31 mouse cellular contexts compared by ENCODE assay signal in the genomic region with DNA sequence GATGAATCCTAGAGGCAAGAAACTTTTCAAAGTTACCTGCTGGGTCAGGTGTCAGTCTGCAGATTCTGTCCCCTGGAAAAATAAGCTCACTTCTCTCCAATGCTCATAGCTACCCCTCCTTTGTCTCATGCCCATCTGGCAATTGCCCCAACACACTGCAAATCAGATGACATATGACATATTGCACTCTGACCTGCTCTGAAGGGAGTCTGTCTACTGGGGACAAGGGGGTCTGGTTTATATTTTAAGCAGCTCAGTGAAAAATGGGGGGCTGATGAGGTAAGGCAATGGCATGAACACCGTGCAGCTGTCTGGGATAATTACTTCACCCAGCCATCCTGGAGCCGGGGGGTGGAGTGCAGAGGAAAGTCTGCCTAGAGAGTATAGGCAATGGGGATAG.
A peak's percentile ranks its signal among the peaks of the same experiment; 100 is the strongest.
DNase-seq lines count a peak whose midpoint lies in the region; ATAC-seq and TF ChIP-seq lines count a peak whose summit lies in the region.
"Had no signal": no experiment of that assay in that cellular context is flagged by ENCODE, and none has a peak within 500 bp of the region (broad histone marks: within the 10 kb centered on the region; RNA-seq: fewer than 3 reads in every experiment).

No protein-coding gene starts in this region.

- no peak overlapping the region for H3K4me3 ChIP-seq in left cerebral cortex, adult 2 months
- no peak overlapping the region for H3K4me3 ChIP-seq in embryonic facial prominence, embryonic 10.5 days
- no peak overlapping the region for H3K4me3 ChIP-seq in limb, embryonic 11.5 days (ENCODE audit: low read depth, low read length)
- no peak overlapping the region for H3K4me3 ChIP-seq in liver, embryonic 11.5 days (ENCODE audit: low read depth, low read length)
- H3K4me3 ChIP-seq: embryonic facial prominence, embryonic 15.5 days; forebrain, embryonic 12.5 days; heart, embryonic 10.5 days; hindbrain, embryonic 13.5 days; lung, embryonic 15.5 days; neural tube, embryonic 12.5 days had no signal

- no peak overlapping the region for H3K4me2 ChIP-seq in limb, embryonic 11.5 days (ENCODE audit: low read depth, severe bottlenecking)
- H3K4me2 ChIP-seq in liver, embryonic 11.5 days = no peak overlapping the region
- H3K4me2 ChIP-seq: embryonic facial prominence, embryonic 15.5 days; forebrain, embryonic 12.5 days; hindbrain, embryonic 13.5 days; lung, embryonic 15.5 days; midbrain, embryonic 11.5 days; neural tube, embryonic 12.5 days had no signal

- no peaks in the 10 kb centered on the region for H3K9me3 ChIP-seq in embryonic facial prominence, embryonic 10.5 days
- no peaks in the 10 kb centered on the region for H3K9me3 ChIP-seq in limb, embryonic 11.5 days (ENCODE audit: control insufficient read depth, low read length)
- H3K9me3 ChIP-seq in liver, embryonic 11.5 days (ENCODE audit: control insufficient read depth, low read length) = no peaks in the 10 kb centered on the region
- H3K9me3 ChIP-seq: embryonic facial prominence, embryonic 15.5 days; forebrain, embryonic 12.5 days; heart, embryonic 10.5 days; hindbrain, embryonic 13.5 days; lung, embryonic 15.5 days; neural tube, embryonic 12.5 days had no signal

- peak; percentile 76; the same call in 1 of the 2 replicates for ATAC-seq in limb, embryonic 11.5 days (ENCODE audit: insufficient number of reproducible peaks, low FRiP score, low TSS enrichment, low read depth)
- no peak for ATAC-seq in liver, embryonic 11.5 days (replicated peaks; ENCODE audit: low FRiP score)
- ATAC-seq: CD4-positive, CD25-positive, alpha-beta regulatory T cell, adult 4 months; forebrain, postnatal 0 days; inflammation-experienced regulatory T-cells, adult 6 months had no signal

- no peak overlapping the region for H3K9ac ChIP-seq in limb, embryonic 11.5 days (ENCODE audit: low read length)
- no peak overlapping the region for H3K9ac ChIP-seq in liver, embryonic 11.5 days (ENCODE audit: low read depth, low read length)
- H3K9ac ChIP-seq: embryonic facial prominence, embryonic 15.5 days; forebrain, embryonic 12.5 days; forebrain, postnatal 0 days; hindbrain, embryonic 13.5 days; lung, embryonic 15.5 days; neural tube, embryonic 12.5 days had no signal

- H3K27ac ChIP-seq in left cerebral cortex, adult 2 months = peak overlapping the region; percentile 58; the same call in 1 of the 2 replicates
- no peak overlapping the region for H3K27ac ChIP-seq in embryonic facial prominence, embryonic 10.5 days (replicated peaks)
- no peak overlapping the region for H3K27ac ChIP-seq in limb, embryonic 11.5 days (replicated peaks; ENCODE audit: low read depth, low read length)
- no peak overlapping the region for H3K27ac ChIP-seq in liver, embryonic 11.5 days (ENCODE audit: low read depth, low read length)
- H3K27ac ChIP-seq: embryonic facial prominence, embryonic 15.5 days; forebrain, embryonic 12.5 days; heart, embryonic 10.5 days; hindbrain, embryonic 13.5 days; lung, embryonic 15.5 days; neural tube, embryonic 12.5 days; stomach, postnatal 0 days had no signal

- no peaks in the 10 kb centered on the region for H3K36me3 ChIP-seq in embryonic facial prominence, embryonic 10.5 days (replicated peaks)
- H3K36me3 ChIP-seq in limb, embryonic 11.5 days (ENCODE audit: control insufficient read depth, insufficient read depth, low read length) = no peaks in the 10 kb centered on the region
- no peaks in the 10 kb centered on the region for H3K36me3 ChIP-seq in liver, embryonic 11.5 days (ENCODE audit: control insufficient read depth, insufficient read depth, low read length)
- H3K36me3 ChIP-seq: embryonic facial prominence, embryonic 15.5 days; forebrain, embryonic 12.5 days; heart, embryonic 10.5 days; hindbrain, embryonic 13.5 days; lung, embryonic 15.5 days; neural tube, embryonic 12.5 days had no signal

- intact Hi-C loops in left cerebral cortex, adult 2 months (cut with DNase I) = no loop called here
- intact Hi-C loops in left cerebral cortex, postnatal 36 days (cut with DNase I) = no loop called here

- no peak for TF ChIP-seq CTCF in left cerebral cortex, adult 2 months (IDR thresholded peaks at IDR 0.05)

- no peak for DNase-seq in left cerebral cortex, adult 2 months (ENCODE audit: extremely low spot score in 1 of 2, low spot score in 2 of 2)
- no peak for DNase-seq in left cerebral cortex, postnatal 36 days (ENCODE audit: low spot score in 2 of 2)
- DNase-seq in embryonic facial prominence, embryonic 10.5 days (ENCODE audit: low spot score) = peak; percentile 29
- peak; percentile 48 for DNase-seq in limb, embryonic 11.5 days (ENCODE audit: low spot score)
- no peak for DNase-seq in gastrocnemius, postnatal 10 days
- DNase-seq in heart, adult 18-20 months = no peak
- no peak for DNase-seq in liver, embryonic 11.5 days (ENCODE audit: low spot score)
- DNase-seq: adrenal gland, postnatal 14 days; cerebellum, adult 11-12 months; cerebellum, adult 9-11 months; forebrain, postnatal 0 days; gastrocnemius, postnatal 14 days; heart, postnatal 4 days; kidney, adult 18-20 months; kidney, postnatal 36 days; layer of hippocampus, postnatal 36 days; liver; lung, postnatal 36 days; right cerebral cortex, postnatal 4 days; thymus, adult 2 months; thymus, postnatal 36 days had no signal

- 41% methylated on average over 2 of the region's 2 CpGs for WGBS in embryonic facial prominence, embryonic 10.5 days
- 15% methylated on average over 2 of the region's 2 CpGs for WGBS in limb, embryonic 11.5 days
- 57% methylated on average over 2 of the region's 2 CpGs for WGBS in liver, embryonic 11.5 days

- H3K4me1 ChIP-seq in embryonic facial prominence, embryonic 10.5 days = peaks cover 19% of the 10 kb centered on the region
- peaks cover 20% of the 10 kb centered on the region for H3K4me1 ChIP-seq in limb, embryonic 11.5 days (ENCODE audit: control insufficient read depth, insufficient read depth, low read length)
- no peaks in the 10 kb centered on the region for H3K4me1 ChIP-seq in liver, embryonic 11.5 days (replicated peaks; ENCODE audit: control insufficient read depth, insufficient read depth, low read length)
- H3K4me1 ChIP-seq: embryonic facial prominence, embryonic 15.5 days; forebrain, embryonic 12.5 days; lung, embryonic 15.5 days; neural tube, embryonic 12.5 days had no signal

- H3K27me3 ChIP-seq in embryonic facial prominence, embryonic 10.5 days (replicated peaks; ENCODE audit: low read depth, poor library complexity, severe bottlenecking) = no peaks in the 10 kb centered on the region
- no peaks in the 10 kb centered on the region for H3K27me3 ChIP-seq in limb, embryonic 11.5 days (ENCODE audit: control insufficient read depth, insufficient read depth, low read length)
- H3K27me3 ChIP-seq in liver, embryonic 11.5 days (replicated peaks; ENCODE audit: control insufficient read depth, insufficient read depth, low read length) = no peaks in the 10 kb centered on the region
- H3K27me3 ChIP-seq: embryonic facial prominence, embryonic 15.5 days; forebrain, embryonic 12.5 days; hindbrain, embryonic 13.5 days; lung, embryonic 15.5 days; neural tube, embryonic 12.5 days had no signal

Comparison
In these comparisons a context has a peak if more than half of its experiments do, and no peak if none do; other contexts are left out.
1. DNase-seq: peak in embryonic facial prominence, embryonic 10.5 days (single experiment) and limb, embryonic 11.5 days (single experiment); none in left cerebral cortex, adult 2 months (0 of 2), left cerebral cortex, postnatal 36 days (0 of 2), gastrocnemius, postnatal 10 days (single experiment), heart, adult 18-20 months (0 of 2) and liver, embryonic 11.5 days (single experiment).